Mouse (Mus musculus) frontal cortex, postnatal 14 days (tissue): Measurements from ENCODE around the gene Cry1.

Experiments
- DNase-seq, 2 experiments: peaks; one replicate each; pipeline ENCODE4 v3.0.0; 2022; ENCODE audit warnings: low spot score in 2 of 2

Gene Cry1

GRCm38 (mm10) chr10:85184964-85185608 is at the start of gene Cry1:
TSS of gene Cry1 (minus strand) at chr10:85185064.
- peak; percentile 96 to 99 for DNase-seq

GRCm38 (mm10) chr10:85221771-85222050 is 36.8 kb upstream of the Cry1 start:
- DNase-seq, result peak in 1 of 2 experiments; percentile 10

GRCm38 (mm10) chr10:85220918-85221770 is 36.3 kb upstream of the Cry1 start:
- DNase-seq, result peak; percentile 73 to 89

GRCm38 (mm10) chr10:85214847-85215246 is 30.0 kb upstream of the Cry1 start:
- DNase-seq, result no peak

GRCm38 (mm10) chr10:85211673-85212072 is 26.8 kb upstream of the Cry1 start:
- no peak for DNase-seq

GRCm38 (mm10) chr10:85210125-85210524 is 25.3 kb upstream of the Cry1 start:
- no peak for DNase-seq

- no peak for DNase-seq
Measured at GRCm38 (mm10) chr10:85209119-85209605, 24.3 kb upstream of the Cry1 start.

- DNase-seq, result no peak
Measured at GRCm38 (mm10) chr10:85205316-85205715, 20.5 kb upstream of the Cry1 start.

GRCm38 (mm10) chr10:85204255-85204855 is 19.5 kb upstream of the Cry1 start:
- no peak for DNase-seq

- no peak for DNase-seq
Measured at GRCm38 (mm10) chr10:85194528-85194927, 9.7 kb upstream of the Cry1 start.

GRCm38 (mm10) chr10:85193321-85193720 is 8.5 kb upstream of the Cry1 start:
- no peak for DNase-seq

GRCm38 (mm10) chr10:85190652-85191051 is 5.8 kb upstream of the Cry1 start:
- DNase-seq, result no peak

- DNase-seq, result no peak
Measured at GRCm38 (mm10) chr10:85189966-85190365, 5.1 kb upstream of the Cry1 start.

GRCm38 (mm10) chr10:85186499-85186794 is 1.6 kb upstream of the Cry1 start:
- DNase-seq, result no peak

GRCm38 (mm10) chr10:85185639-85186498 is 1.0 kb upstream of the Cry1 start:
- DNase-seq, result peak in 1 of 2 experiments; percentile 8

GRCm38 (mm10) chr10:85184201-85184963 is 482 bp downstream of the Cry1 start:
- peak; percentile 37 to 50 for DNase-seq

- peak in 1 of 2 experiments; percentile 31 for DNase-seq
Measured at GRCm38 (mm10) chr10:85183619-85184018, 1.2 kb downstream of the Cry1 start.

GRCm38 (mm10) chr10:85182766-85183165 is 2.1 kb downstream of the Cry1 start:
- DNase-seq, result peak in 1 of 2 experiments; percentile 5

GRCm38 (mm10) chr10:85176640-85177039 is 8.2 kb downstream of the Cry1 start:
- DNase-seq, result no peak

GRCm38 (mm10) chr10:85165306-85165705 is 19.6 kb downstream of the Cry1 start:
- DNase-seq, result no peak

- DNase-seq, result no peak
Measured at GRCm38 (mm10) chr10:85164791-85165190, 20.1 kb downstream of the Cry1 start.
